Mouse (Mus musculus): ENCODE measurements around the gene Aurkb. TPM values are rescaled to one million over a fixed set of nuclear protein-coding genes. Genes with fewer than 3 reads are reported as not detected.

Gene Aurkb
- polyA plus RNA-seq, 1 experiment from 2014 or later, result 177 TPM

GRCm38 (mm10) chr11:69070590-69071222 lies 25.3 kb downstream of the Aurkb start, which contains the start of gene Tmem107:
Gene Tmem107 (plus strand): TSS chr11:69070806.
- peak; percentile 89 for ATAC-seq (ENCODE audit: low FRiP score, low TSS enrichment)
- H3K27ac ChIP-seq (ENCODE audit: low read length), result peak within 1 kb of the TSS; percentile 91
- H3K4me2 ChIP-seq (replicated peaks; ENCODE audit: low read depth, low read length), result peak within 1 kb of the TSS; percentile 68
- 0% methylated on average over 47 of the region's 47 CpGs for WGBS
- peak within 1 kb of the TSS; percentile 81 for H3K9ac ChIP-seq (replicated peaks; ENCODE audit: low read length)
- peaks cover 31% of the 10 kb centered on the region for H3K4me1 ChIP-seq (ENCODE audit: insufficient read depth, low read length)
- H3K36me3 ChIP-seq (ENCODE audit: insufficient read depth, low read length), result no peaks in the 10 kb centered on the region
- H3K9me3 ChIP-seq (ENCODE audit: low read length), result no peaks in the 10 kb centered on the region
- peak within 1 kb of the TSS; percentile 56 for H3K4me3 ChIP-seq (ENCODE audit: low read length)
- no peaks in the 10 kb centered on the region for H3K27me3 ChIP-seq (ENCODE audit: insufficient read depth, low read length)

GRCm38 (mm10) chr11:69071262-69071661 lies 25.8 kb downstream of the Aurkb start:
- Histone ChIP-seq H3K9me3 (ENCODE audit: low read length) (no peaks in the 10 kb centered on the region), H3K36me3 (ENCODE audit: insufficient read depth, low read length) (no peaks in the 10 kb centered on the region), H3K4me2 (replicated peaks; ENCODE audit: low read depth, low read length) (peak overlapping the region; percentile 68), H3K9ac (replicated peaks; ENCODE audit: low read length) (peak overlapping the region; percentile 81), H3K4me1 (ENCODE audit: insufficient read depth, low read length) (peaks cover 26% of the 10 kb centered on the region), H3K27ac (ENCODE audit: low read length) (peak overlapping the region; percentile 59), H3K4me3 (ENCODE audit: low read length) (peak overlapping the region; percentile 56), H3K27me3 (ENCODE audit: insufficient read depth, low read length) (no peaks in the 10 kb centered on the region)
- WGBS, result 22% methylated on average over 9 of the region's 9 CpGs
- ATAC-seq (ENCODE audit: low FRiP score, low TSS enrichment), result no peak

- H3K4me2 ChIP-seq (replicated peaks; ENCODE audit: low read depth, low read length), result peak overlapping the region; percentile 55
- H3K9ac ChIP-seq (replicated peaks; ENCODE audit: low read length), result peak overlapping the region; percentile 69
- WGBS, result 87% methylated on average over 11 of the region's 11 CpGs
- no peak for ATAC-seq (ENCODE audit: low FRiP score, low TSS enrichment)
- H3K27me3 ChIP-seq (ENCODE audit: insufficient read depth, low read length), result no peaks in the 10 kb centered on the region
- H3K36me3 ChIP-seq (ENCODE audit: insufficient read depth, low read length), result no peaks in the 10 kb centered on the region
- peak overlapping the region; percentile 94 for H3K27ac ChIP-seq (ENCODE audit: low read length)
- no peaks in the 10 kb centered on the region for H3K9me3 ChIP-seq (ENCODE audit: low read length)
- peak overlapping the region; percentile 41 for H3K4me3 ChIP-seq (ENCODE audit: low read length)
- H3K4me1 ChIP-seq (ENCODE audit: insufficient read depth, low read length), result peaks cover 18% of the 10 kb centered on the region
These were observed 26.8 kb downstream of the Aurkb start for GRCm38 (mm10) chr11:69072234-69072633.

- H3K36me3 ChIP-seq (ENCODE audit: insufficient read depth, low read length), result no peaks in the 10 kb centered on the region
- ATAC-seq (ENCODE audit: low FRiP score, low TSS enrichment), result no peak
- 10% methylated on average over 9 of the region's 9 CpGs for WGBS
- H3K4me1 ChIP-seq (ENCODE audit: insufficient read depth, low read length), result peaks cover 16% of the 10 kb centered on the region
- H3K4me3 ChIP-seq (ENCODE audit: low read length), result peak overlapping the region; percentile 41
- H3K9me3 ChIP-seq (ENCODE audit: low read length), result no peaks in the 10 kb centered on the region
- H3K9ac ChIP-seq (replicated peaks; ENCODE audit: low read length), result peak overlapping the region; percentile 69
- H3K27me3 ChIP-seq (ENCODE audit: insufficient read depth, low read length), result no peaks in the 10 kb centered on the region
- peak overlapping the region; percentile 55 for H3K4me2 ChIP-seq (replicated peaks; ENCODE audit: low read depth, low read length)
- peak overlapping the region; percentile 94 for H3K27ac ChIP-seq (ENCODE audit: low read length)
These were observed 27.2 kb downstream of the Aurkb start for GRCm38 (mm10) chr11:69072666-69073064.

GRCm38 (mm10) chr11:69073065-69073888 lies 27.8 kb downstream of the Aurkb start:
- Histone ChIP-seq H3K9ac (replicated peaks; ENCODE audit: low read length) (peak overlapping the region; percentile 69), H3K36me3 (ENCODE audit: insufficient read depth, low read length) (no peaks in the 10 kb centered on the region), H3K27me3 (ENCODE audit: insufficient read depth, low read length) (no peaks in the 10 kb centered on the region), H3K4me1 (ENCODE audit: insufficient read depth, low read length) (peaks cover 18% of the 10 kb centered on the region), H3K9me3 (ENCODE audit: low read length) (no peaks in the 10 kb centered on the region), H3K4me3 (ENCODE audit: low read length) (peak overlapping the region; percentile 41), H3K4me2 (replicated peaks; ENCODE audit: low read depth, low read length) (peak overlapping the region; percentile 55), H3K27ac (ENCODE audit: low read length) (peak overlapping the region; percentile 94)
- peak; percentile 62; the same call in 1 of the 2 replicates for ATAC-seq (ENCODE audit: low FRiP score, low TSS enrichment)
- WGBS, result 0% methylated on average over 14 of the region's 14 CpGs

- no peaks in the 10 kb centered on the region for H3K27me3 ChIP-seq (ENCODE audit: insufficient read depth, low read length)
- peak overlapping the region; percentile 94 for H3K27ac ChIP-seq (ENCODE audit: low read length)
- no peaks in the 10 kb centered on the region for H3K36me3 ChIP-seq (ENCODE audit: insufficient read depth, low read length)
- 37% methylated on average over 6 of the region's 6 CpGs for WGBS
- H3K9ac ChIP-seq (replicated peaks; ENCODE audit: low read length), result 0 out of 2 replicates have a peak overlapping the region, but pooled peaks have one; percentile 2
- H3K4me3 ChIP-seq (ENCODE audit: low read length), result no peak overlapping the region
- ATAC-seq (ENCODE audit: low FRiP score, low TSS enrichment), result no peak
- no peak overlapping the region for H3K4me2 ChIP-seq (replicated peaks; ENCODE audit: low read depth, low read length)
- no peaks in the 10 kb centered on the region for H3K9me3 ChIP-seq (ENCODE audit: low read length)
- peaks cover 24% of the 10 kb centered on the region for H3K4me1 ChIP-seq (ENCODE audit: insufficient read depth, low read length)
These were observed 28.7 kb downstream of the Aurkb start for GRCm38 (mm10) chr11:69073951-69074775.

GRCm38 (mm10) chr11:69074776-69075069 lies 29.3 kb downstream of the Aurkb start:
- 43% methylated on average over 2 of the region's 2 CpGs for WGBS
- H3K9me3 ChIP-seq (ENCODE audit: low read length), result no peaks in the 10 kb centered on the region
- H3K9ac ChIP-seq (replicated peaks; ENCODE audit: low read length), result no peak overlapping the region
- no peaks in the 10 kb centered on the region for H3K36me3 ChIP-seq (ENCODE audit: insufficient read depth, low read length)
- H3K4me2 ChIP-seq (replicated peaks; ENCODE audit: low read depth, low read length), result no peak overlapping the region
- H3K27me3 ChIP-seq (ENCODE audit: insufficient read depth, low read length), result no peaks in the 10 kb centered on the region
- no peak for ATAC-seq (ENCODE audit: low FRiP score, low TSS enrichment)
- peak overlapping the region; percentile 94; the same call in 1 of the 2 replicates for H3K27ac ChIP-seq (ENCODE audit: low read length)
- H3K4me1 ChIP-seq (ENCODE audit: insufficient read depth, low read length), result peaks cover 23% of the 10 kb centered on the region
- H3K4me3 ChIP-seq (ENCODE audit: low read length), result no peak overlapping the region

- 61% methylated on average over 8 of the region's 9 CpGs for WGBS
- H3K9ac ChIP-seq (replicated peaks; ENCODE audit: low read length), result no peak overlapping the region
- no peak for ATAC-seq (ENCODE audit: low FRiP score, low TSS enrichment)
These were observed 30.5 kb downstream of the Aurkb start for GRCm38 (mm10) chr11:69075764-69076479.

GRCm38 (mm10) chr11:69076572-69076971 lies 31.1 kb downstream of the Aurkb start:
- 64% methylated on average over 5 of the region's 5 CpGs for WGBS
- no peak for ATAC-seq (ENCODE audit: low FRiP score, low TSS enrichment)
- Histone ChIP-seq H3K9ac (replicated peaks; ENCODE audit: low read length) (no peak overlapping the region), H3K27ac (ENCODE audit: low read length) (no peak overlapping the region), H3K36me3 (ENCODE audit: insufficient read depth, low read length) (no peaks in the 10 kb centered on the region), H3K4me3 (ENCODE audit: low read length) (no peak overlapping the region), H3K4me1 (ENCODE audit: insufficient read depth, low read length) (peaks cover 14% of the 10 kb centered on the region), H3K4me2 (replicated peaks; ENCODE audit: low read depth, low read length) (no peak overlapping the region), H3K27me3 (ENCODE audit: insufficient read depth, low read length) (no peaks in the 10 kb centered on the region), H3K9me3 (ENCODE audit: low read length) (no peaks in the 10 kb centered on the region)

More at GRCm38 (mm10) chr11:69075764-69076479, 30.5 kb downstream of the Aurkb start:
- no peaks in the 10 kb centered on the region for H3K9me3 ChIP-seq (ENCODE audit: low read length)
- H3K4me1 ChIP-seq (ENCODE audit: insufficient read depth, low read length), result peaks cover 20% of the 10 kb centered on the region
- no peaks in the 10 kb centered on the region for H3K36me3 ChIP-seq (ENCODE audit: insufficient read depth, low read length)
- no peak overlapping the region for H3K27ac ChIP-seq (ENCODE audit: low read length)
- H3K4me3 ChIP-seq (ENCODE audit: low read length), result no peak overlapping the region
- H3K4me2 ChIP-seq (replicated peaks; ENCODE audit: low read depth, low read length), result no peak overlapping the region
- H3K27me3 ChIP-seq (ENCODE audit: insufficient read depth, low read length), result no peaks in the 10 kb centered on the region
